Mouse (Mus musculus): ENCODE measurements around the gene Aldh9a1.

DNA sequence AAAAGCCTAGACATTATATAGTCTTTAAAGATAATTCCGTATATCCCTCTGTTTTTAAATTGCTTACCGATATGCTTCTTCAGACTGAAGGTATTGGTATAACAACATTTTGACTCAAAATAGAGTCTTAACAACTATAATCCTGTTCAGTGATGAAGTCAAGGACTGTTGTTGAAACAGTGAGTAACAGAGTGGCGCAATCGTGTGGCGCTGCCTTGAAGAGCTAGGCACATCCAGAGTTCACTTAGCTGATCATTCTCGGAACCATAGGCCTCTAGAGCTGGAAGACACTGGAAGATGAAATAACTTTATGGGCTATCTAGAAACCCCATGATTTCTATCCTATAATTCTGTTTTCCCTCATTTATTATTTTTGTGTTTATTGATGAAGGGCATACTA, 28.1 kb upstream of the Aldh9a1 start:
- TF ChIP-seq USF1 (IDR thresholded peaks at IDR 0.05; ENCODE audit: low read depth) (no peak), MAX (IDR thresholded peaks at IDR 0.05; ENCODE audit: low read depth) (no peak), POLR2A (IDR thresholded peaks at IDR 0.05; ENCODE audit: insufficient read length, low read depth) (no peak), CEBPB (IDR thresholded peaks at IDR 0.05; ENCODE audit: insufficient read depth, poor library complexity, severe bottlenecking) (no peak)
